Mouse (Mus musculus): ENCODE data around the gene Zdhhc18.

- TF ChIP-seq POLR2A (IDR thresholded peaks at IDR 0.05; ENCODE audit: low read depth, low read length) (no peak), CTCF (conservative IDR thresholded peaks at IDR 0.05; ENCODE audit: insufficient read depth, insufficient read length, low read depth, low read length) (no peak)
These were observed 19.5 kb downstream of the Zdhhc18 start for GRCm38 (mm10) chr4:133630326-133630920.

Measured in kidney, adult 2 months (tissue).